Mouse (Mus musculus) liver, postnatal 0 days (tissue): ENCODE data around the gene Ppp1cb. TPM values are rescaled to one million over a fixed set of nuclear protein-coding genes. Genes with fewer than 3 reads are reported as not detected.

Experiments used
- ATAC-seq: fragments of 200-750 bp; cut with Nextera tagmentation; 2 replicates; pipeline ENCODE4 v1.8.0; 2017; ENCODE audit warnings: mild to moderate bottlenecking, moderate library complexity
- DNase-seq: peaks from one replicate; pipeline ENCODE4 v3.0.0-alpha.2; 2016
- H3K27ac ChIP-seq: fragments of 300-500 bp; sonication (generic); 2 replicates; pipeline ENCODE4 v1.5.1; 2014; ENCODE audit warnings: antibody characterized with exemption, moderate library complexity, mild to moderate bottlenecking, low read depth
- H3K27me3 ChIP-seq: fragments of 300-500 bp; sonication (generic); 2 replicates; pipeline ENCODE4 v1.6.1; 2014; ENCODE audit warnings: low read length, control low read depth, mixed read lengths; ENCODE audit not compliant: insufficient read depth
- H3K36me3 ChIP-seq: fragments of 300-500 bp; sonication (generic); replicated peaks from 2 replicates; pipeline ENCODE4 v1.6.1; 2014; ENCODE audit warnings: mild to moderate bottlenecking, control low read depth, low read length, moderate library complexity, mixed read lengths; ENCODE audit not compliant: insufficient read depth
- H3K4me1 ChIP-seq: fragments of 300-500 bp; sonication (generic); 2 replicates; pipeline ENCODE4 v1.6.1; 2014; ENCODE audit warnings: antibody characterized with exemption, mild to moderate bottlenecking, control low read depth; ENCODE audit not compliant: insufficient read depth
- H3K4me2 ChIP-seq: fragments of 300-500 bp; sonication (generic); 2 replicates; pipeline ENCODE4 v1.6.1; 2014; ENCODE audit warnings: low read depth, mild to moderate bottlenecking, low read length, moderate library complexity, mixed read lengths
- H3K4me3 ChIP-seq: fragments of 300-500 bp; sonication (generic); 2 replicates; pipeline ENCODE4 v1.5.1; 2014; ENCODE audit warnings: low read depth, low read length
- H3K9ac ChIP-seq: fragments of 300-500 bp; sonication (generic); replicated peaks from 2 replicates; pipeline ENCODE4 v1.6.1; 2014; ENCODE audit warnings: mild to moderate bottlenecking, moderate library complexity
- H3K9me3 ChIP-seq: fragments of 300-500 bp; sonication (generic); 2 replicates; pipeline ENCODE4 v1.6.1; 2016; ENCODE audit warnings: mild to moderate bottlenecking, control low read depth, low read length, mixed read lengths
- CTCF ChIP-seq: sonication (generic); IDR thresholded peaks from 2 replicates; pipeline ENCODE4 v1.5.1; 2016; ENCODE audit warnings: antibody characterized with exemption, low read depth
- EP300 ChIP-seq: IDR thresholded peaks from 2 replicates; pipeline ENCODE4 v1.6.1; 2016; ENCODE audit warnings: antibody characterized with exemption, low read depth, mild to moderate bottlenecking
- WGBS: fragments of 180-500 bp; shearing (Covaris S2); extraction: QIAGEN DNeasy Blood & Tissue Kit; methylation state at CpG from one replicate; pipeline ENCODE4 v1.1.7; 2014; ENCODE audit not compliant: insufficient replicate concordance; 5-methylcytosine and 5-hydroxymethylcytosine counted together
- polyA plus RNA-seq: library from polyadenylated mRNA; unstranded; fragments of >200 nt; fragmentation: Nextera tagmentation; extraction: Ambion mirVana; gene quantifications from 2 replicates; pipeline ENCODE4 v1.2.1, GENCODE M21; 2015

The Ppp1cb gene
- polyA plus RNA-seq, 1 experiment from 2014 or later = 90.7 TPM

DNA sequence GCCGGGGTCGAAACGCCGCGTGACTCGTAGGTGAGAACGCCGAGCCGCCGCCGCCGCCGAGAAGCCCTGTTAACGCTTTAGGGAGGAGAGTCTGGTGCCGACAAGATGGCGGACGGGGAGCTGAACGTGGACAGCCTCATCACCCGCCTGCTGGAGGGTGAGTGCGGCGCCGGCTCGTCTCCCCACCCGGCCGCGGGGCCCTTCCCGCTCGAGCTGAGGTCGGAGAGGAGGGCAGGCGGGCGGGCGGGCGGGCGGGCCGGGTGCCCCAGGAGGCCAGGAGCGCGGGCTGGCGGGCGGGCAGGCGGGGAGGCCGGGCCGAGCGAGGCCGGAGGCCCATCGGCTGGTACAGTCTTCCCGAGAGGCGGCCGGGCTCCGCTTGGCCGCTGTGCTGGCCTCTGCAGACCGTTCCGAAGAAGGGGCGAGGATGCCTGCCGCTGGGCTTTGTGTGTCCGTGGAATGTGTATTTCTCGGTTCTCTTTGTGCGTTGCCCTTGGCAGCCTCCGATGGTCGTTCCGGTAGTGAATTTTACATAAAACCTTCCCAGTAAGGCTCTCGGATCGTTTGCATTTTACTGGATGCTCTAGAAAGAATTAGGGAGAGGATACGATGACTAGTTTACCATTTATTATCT is 723 bp downstream of the Ppp1cb start:
- ATAC-seq (peak; percentile 63), DNase-seq (no peak)
- peak overlapping the region; percentile 89 for H3K4me3 ChIP-seq
- peaks cover 23% of the 10 kb centered on the region for H3K4me1 ChIP-seq
- no peaks in the 10 kb centered on the region for H3K27me3 ChIP-seq
- peak overlapping the region; percentile 66 for H3K4me2 ChIP-seq
- under 1% methylated on average over 42 of the region's 63 CpGs for WGBS
- TF ChIP-seq CTCF (no peak), EP300 (no peak)
- peak overlapping the region; percentile 95 for H3K9ac ChIP-seq
- no peaks in the 10 kb centered on the region for H3K36me3 ChIP-seq
- H3K9me3 ChIP-seq = no peaks in the 10 kb centered on the region
- peak overlapping the region; percentile 98 for H3K27ac ChIP-seq

DNA sequence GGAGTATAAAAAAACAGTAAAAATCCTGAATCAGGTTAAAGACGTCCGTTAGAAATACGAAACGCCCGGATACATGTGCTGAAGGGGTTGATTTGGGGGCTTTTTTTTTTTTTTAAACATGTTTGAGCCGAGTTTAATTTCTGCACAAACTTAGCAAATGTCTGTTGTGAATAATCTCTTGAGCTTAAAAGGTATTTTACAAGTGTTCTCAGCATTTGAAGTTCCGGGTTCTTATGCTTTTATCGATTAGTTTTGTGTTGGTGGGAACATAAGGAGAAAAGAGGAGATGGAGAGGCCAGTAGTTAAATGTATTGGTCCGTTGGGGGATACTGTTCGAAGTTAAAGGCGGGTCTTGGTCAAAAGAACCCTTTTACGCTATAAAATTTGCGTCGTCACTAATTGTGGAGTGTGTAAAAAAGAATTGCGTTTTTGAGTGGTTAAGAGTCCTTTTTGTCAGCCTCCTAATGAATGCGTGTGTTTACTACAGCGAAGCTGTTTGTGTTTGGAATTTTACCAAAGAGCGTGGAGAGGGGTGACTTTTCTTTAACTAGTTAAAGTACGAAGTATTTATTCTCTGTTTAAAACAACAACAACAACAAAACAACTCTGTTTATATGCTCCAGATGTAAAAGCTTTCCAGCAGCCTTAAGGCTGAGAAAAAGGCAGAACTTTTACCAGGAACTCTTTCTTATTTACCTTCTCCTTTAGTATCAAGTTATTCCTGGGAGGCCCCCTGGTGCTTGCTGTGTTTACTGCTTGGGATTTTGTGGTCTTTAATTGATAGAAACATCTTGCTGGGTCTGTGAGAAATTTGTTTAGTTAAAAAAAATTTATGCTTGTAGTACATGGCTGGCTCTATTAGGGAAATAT is 1.5 kb downstream of the Ppp1cb start:
- no peaks in the 10 kb centered on the region for H3K36me3 ChIP-seq
- peaks cover 23% of the 10 kb centered on the region for H3K4me1 ChIP-seq
- ATAC-seq (no peak), DNase-seq (peak; percentile 52)
- peak overlapping the region; percentile 95 for H3K9ac ChIP-seq
- peak overlapping the region; percentile 98 for H3K27ac ChIP-seq
- WGBS = under 1% methylated on average over 19 of the region's 19 CpGs
- no peaks in the 10 kb centered on the region for H3K27me3 ChIP-seq
- H3K4me3 ChIP-seq = peak overlapping the region; percentile 89
- TF ChIP-seq EP300 = 0 out of 2 replicates have a peak, but pooled peaks have one; percentile 29
- peak; percentile 59 for TF ChIP-seq CTCF
- no peaks in the 10 kb centered on the region for H3K9me3 ChIP-seq
- peak overlapping the region; percentile 66 for H3K4me2 ChIP-seq

- Histone ChIP-seq H3K9ac (peak overlapping the region; percentile 36; the same call in 1 of the 2 replicates), H3K27ac (peak overlapping the region; percentile 24; the same call in 1 of the 2 replicates), H3K27me3 (no peaks in the 10 kb centered on the region), H3K4me2 (peak overlapping the region; percentile 62), H3K4me3 (peak overlapping the region; percentile 89), H3K4me1 (peaks cover 23% of the 10 kb centered on the region), H3K36me3 (no peaks in the 10 kb centered on the region), H3K9me3 (no peaks in the 10 kb centered on the region)
- DNase-seq = no peak
- ATAC-seq = no peak
- TF ChIP-seq CTCF = no peak
- WGBS = 15% methylated on average over 2 of the region's 2 CpGs
Measured at GRCm38 (mm10) chr5:32460973-32461372, 2.3 kb downstream of the Ppp1cb start.

GRCm38 (mm10) chr5:32472332-32473028 is 13.8 kb downstream of the Ppp1cb start:
- Histone ChIP-seq H3K36me3 (peaks cover 8% of the 10 kb centered on the region; the same call in 1 of the 2 replicates), H3K4me2 (peak overlapping the region; percentile 52), H3K4me1 (peaks cover 38% of the 10 kb centered on the region), H3K4me3 (peak overlapping the region; percentile 17; the same call in 1 of the 2 replicates), H3K27me3 (no peaks in the 10 kb centered on the region), H3K9ac (no peak overlapping the region; the same call in 1 of the 2 replicates), H3K27ac (peak overlapping the region; percentile 74), H3K9me3 (no peaks in the 10 kb centered on the region)
- peak; percentile 80; the same call in 1 of the 2 replicates for TF ChIP-seq EP300
- TF ChIP-seq CTCF = no peak
- ATAC-seq (peak; percentile 96), DNase-seq (peak; percentile 21)
- 46% methylated on average over 4 of the region's 4 CpGs for WGBS

- Histone ChIP-seq H3K4me1 (peaks cover 38% of the 10 kb centered on the region), H3K27me3 (no peaks in the 10 kb centered on the region), H3K27ac (peak overlapping the region; percentile 74), H3K4me3 (peak overlapping the region; percentile 17; the same call in 1 of the 2 replicates), H3K36me3 (peaks cover 8% of the 10 kb centered on the region; the same call in 1 of the 2 replicates), H3K9ac (no peak overlapping the region; the same call in 1 of the 2 replicates), H3K9me3 (no peaks in the 10 kb centered on the region), H3K4me2 (peak overlapping the region; percentile 52)
- TF ChIP-seq CTCF (no peak), EP300 (no peak)
- DNase-seq (no peak), ATAC-seq (peak; percentile 22; the same call in 1 of the 2 replicates)
- 48% methylated on average over 2 of the region's 2 CpGs for WGBS
Measured at GRCm38 (mm10) chr5:32473029-32473352, 14.3 kb downstream of the Ppp1cb start.

DNA sequence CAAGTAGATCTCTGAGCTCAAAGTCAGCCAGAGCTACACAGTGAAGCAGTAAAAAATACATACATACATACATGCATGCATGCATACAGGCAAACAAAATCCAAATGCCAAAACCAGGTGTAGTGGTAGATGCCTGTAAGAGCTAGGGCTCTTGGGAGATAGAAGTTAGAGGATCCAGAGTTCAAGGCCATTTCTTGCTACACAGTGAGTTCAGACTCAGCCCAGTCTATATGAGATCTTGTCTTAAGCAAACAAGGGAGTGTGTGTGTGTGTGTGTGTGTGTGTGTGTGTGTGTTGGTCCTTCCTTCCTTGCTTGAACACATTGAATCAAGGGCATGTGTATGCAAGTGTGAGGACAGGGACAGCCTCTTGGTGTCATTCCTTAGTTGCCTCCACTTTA is 17.9 kb downstream of the Ppp1cb start:
- Histone ChIP-seq H3K4me3 (no peak overlapping the region), H3K4me1 (peaks cover 25% of the 10 kb centered on the region), H3K9ac (no peak overlapping the region), H3K27ac (no peak overlapping the region), H3K9me3 (no peaks in the 10 kb centered on the region), H3K36me3 (peaks cover 30% of the 10 kb centered on the region), H3K27me3 (no peaks in the 10 kb centered on the region), H3K4me2 (no peak overlapping the region)
- DNase-seq (no peak), ATAC-seq (no peak)
- TF ChIP-seq EP300 (no peak), CTCF (no peak)
